Mouse (Mus musculus) liver, postnatal 0 days (tissue): ENCODE measurements around the gene Zfyve27.

Experiments
- CTCF ChIP-seq: sonication (generic); IDR thresholded peaks from 2 replicates; pipeline ENCODE4 v1.5.1; 2016; ENCODE audit warnings: antibody characterized with exemption, low read depth
- EP300 ChIP-seq: IDR thresholded peaks from 2 replicates; pipeline ENCODE4 v1.6.1; 2016; ENCODE audit warnings: antibody characterized with exemption, low read depth, mild to moderate bottlenecking

DNA sequence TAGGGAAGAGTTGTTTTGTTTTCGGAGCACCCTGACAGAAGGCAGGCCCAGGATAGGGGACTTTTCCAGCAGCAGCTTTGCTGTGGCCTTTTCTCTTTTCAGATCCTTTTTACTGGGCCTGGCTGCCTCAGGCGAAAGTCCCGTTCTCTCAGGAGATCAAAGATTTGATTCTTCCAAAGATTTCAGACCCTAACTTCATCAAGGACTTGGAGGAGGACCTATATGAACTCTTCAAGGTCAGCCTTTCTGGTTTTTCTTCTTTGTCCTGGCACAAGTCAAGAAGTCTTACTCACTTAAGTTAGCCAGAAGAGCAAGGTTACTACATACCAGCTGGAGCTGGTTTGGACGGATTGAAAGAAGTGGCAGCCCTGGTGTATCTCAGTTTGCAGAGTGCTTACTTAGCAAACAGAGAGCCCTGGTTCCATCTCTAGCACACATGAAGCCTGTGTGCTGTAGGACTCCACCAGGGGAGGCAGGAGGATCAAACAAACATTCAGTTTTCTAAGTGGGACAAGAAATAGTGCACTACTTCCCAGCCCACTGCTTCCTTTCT lies 47.9 kb upstream of the Zfyve27 start:
- TF ChIP-seq CTCF, result no peak
- no peak for TF ChIP-seq EP300
